Comparison of ENCODE assay signal across 15 mouse cellular contexts in genomic region chr7:91159144-91159543, GRCm38 (mm10).
"Had no signal": no experiment of that assay in that cellular context is flagged by ENCODE, and none has a peak within 500 bp of the region (broad histone marks: within the 10 kb centered on the region; RNA-seq: fewer than 3 reads in every experiment).

No protein-coding gene starts in this region.

- H3K9ac ChIP-seq: liver, embryonic 15.5 days; lung, embryonic 14.5 days; neural tube, embryonic 12.5 days had no signal

- H3K27me3 ChIP-seq: liver, embryonic 15.5 days; megakaryocyte, embryonic 14.5 days; neural tube, embryonic 12.5 days had no signal

- H3K27ac ChIP-seq: left cerebral cortex, adult 2 months; limb, embryonic 10.5 days; liver, embryonic 15.5 days; neural tube, embryonic 12.5 days had no signal

- H3K4me3 ChIP-seq: left cerebral cortex, adult 2 months; limb, embryonic 10.5 days; liver, embryonic 15.5 days; megakaryocyte, embryonic 14.5 days; neural tube, embryonic 12.5 days had no signal

- H3K4me1 ChIP-seq: limb, embryonic 10.5 days; liver, embryonic 15.5 days; megakaryocyte, embryonic 14.5 days had no signal

- H3K4me2 ChIP-seq: liver, embryonic 11.5 days; liver, embryonic 15.5 days; lung, embryonic 14.5 days; neural tube, embryonic 12.5 days had no signal

- ATAC-seq: intestine, postnatal 0 days had no signal

- H3K36me3 ChIP-seq: limb, embryonic 10.5 days; liver, embryonic 15.5 days; neural tube, embryonic 12.5 days had no signal

- DNase-seq: kidney, adult 8-10 months; kidney, postnatal 25 days; lung, embryonic 14.5 days; lung, postnatal 10 days; lung, postnatal 4 days; right cerebral cortex, postnatal 14 days; thymus, adult 18-20 months; thymus, postnatal 14 days had no signal

- H3K9me3 ChIP-seq: limb, embryonic 10.5 days; liver, embryonic 15.5 days; megakaryocyte, embryonic 14.5 days; neural tube, embryonic 12.5 days had no signal
